Mouse (Mus musculus): ENCODE results near the gene Trim17. TPM values are rescaled to one million over a fixed set of nuclear protein-coding genes. Genes with fewer than 3 reads are reported as not detected.
A peak's percentile ranks its signal among the peaks of the same experiment; 100 is the strongest.

Gene Trim17
- polyA plus RNA-seq, 1 experiment = not detected

DNA sequence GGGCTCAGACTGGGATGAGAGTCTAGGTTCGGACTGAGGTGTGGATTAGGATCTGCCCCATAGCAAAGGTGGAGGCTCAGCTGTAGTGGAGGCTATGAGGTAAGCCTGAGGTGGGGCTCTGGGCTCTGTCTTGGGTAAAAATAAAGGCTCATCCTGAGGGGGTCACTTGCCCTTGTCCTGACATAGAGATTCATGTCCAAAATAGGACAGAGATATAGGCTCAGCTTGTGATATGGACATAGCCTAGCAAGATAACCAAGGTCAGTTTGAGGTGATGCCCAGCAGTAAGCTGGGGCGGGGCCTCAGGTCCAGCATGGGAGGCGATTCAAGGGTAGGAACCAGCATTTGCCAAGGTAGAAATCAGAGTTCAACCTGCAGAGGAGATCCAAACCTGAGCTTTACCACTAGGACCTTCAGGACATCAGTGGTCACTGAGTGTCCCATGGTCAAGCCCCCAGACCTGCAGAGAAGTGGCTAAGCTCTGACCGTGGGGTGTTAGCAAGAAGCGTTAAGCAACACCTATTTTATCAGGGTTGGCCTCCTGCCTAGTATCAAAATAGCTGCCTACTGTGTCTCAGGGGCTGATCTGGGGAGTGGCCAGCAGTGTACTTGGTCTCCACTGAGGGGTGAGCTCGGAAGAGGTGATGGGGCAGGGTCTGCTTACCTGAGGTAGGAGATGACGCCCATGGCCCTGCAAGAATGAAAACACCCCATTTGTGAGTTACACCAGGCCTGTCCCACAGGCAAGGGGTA is 48.0 kb downstream of the Trim17 start:
- Histone ChIP-seq H3K27ac (ENCODE audit: control insufficient read depth, insufficient read depth, low read depth, low read length, poor library complexity) (no peak overlapping the region), H3K4me1 (ENCODE audit: control insufficient read depth, insufficient read depth, low read length) (no peaks in the 10 kb centered on the region), H3K4me3 (replicated peaks; ENCODE audit: control insufficient read depth, low read depth, low read length) (no peak overlapping the region)
- WGBS = 77% methylated on average over 7 of the region's 7 CpGs
- no peak for TF ChIP-seq POLR2A (IDR thresholded peaks at IDR 0.05; ENCODE audit: borderline replicate concordance, control insufficient read depth, low read depth, low read length)

DNA sequence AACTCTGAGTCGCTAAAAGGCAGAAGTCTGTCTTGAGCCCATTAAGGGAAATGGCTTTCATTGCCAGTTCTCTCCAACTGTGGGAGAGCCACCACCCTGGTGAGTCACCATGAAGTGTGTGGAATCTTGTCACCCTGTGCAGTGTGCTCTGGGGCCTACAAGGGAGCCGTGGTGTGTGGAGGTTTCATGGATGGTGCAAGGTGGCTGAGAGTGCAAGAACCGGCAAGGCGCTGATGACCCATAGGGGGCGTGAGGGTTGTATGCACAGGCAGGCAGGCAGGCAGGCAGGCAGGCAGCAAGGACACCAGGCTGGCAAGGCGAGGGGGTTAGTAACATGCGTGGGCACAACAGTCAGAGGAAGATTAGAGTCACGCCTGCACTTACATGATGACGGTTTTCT is 60.6 kb downstream of the Trim17 start:
- H3K27ac ChIP-seq (ENCODE audit: control insufficient read depth, insufficient read depth, low read depth, low read length, poor library complexity) = no peak overlapping the region
- TF ChIP-seq POLR2A (IDR thresholded peaks at IDR 0.05; ENCODE audit: borderline replicate concordance, control insufficient read depth, low read depth, low read length) (no peak), CTCF (IDR thresholded peaks at IDR 0.05; ENCODE audit: control insufficient read depth, insufficient read depth, low read length) (peak; percentile 60)
- H3K4me3 ChIP-seq (replicated peaks; ENCODE audit: control insufficient read depth, low read depth, low read length) = no peak overlapping the region
- H3K4me1 ChIP-seq (ENCODE audit: control insufficient read depth, insufficient read depth, low read length) = no peaks in the 10 kb centered on the region
- WGBS = 36% methylated on average over 9 of the region's 9 CpGs

Other genes starting within 250 kb of the Trim17 start
- gene Olfr318, start 230.7 kb upstream of the Trim17 start, polyA plus RNA-seq (2011; ENCODE audit: insufficient read depth, insufficient read length, low replicate concordance, missing spikeins) = not detected in 2 replicates
- not detected in 2 replicates for gene Olfr317, start 215.5 kb upstream of the Trim17 start, polyA plus RNA-seq (2011; ENCODE audit: insufficient read depth, insufficient read length, low replicate concordance, missing spikeins)
- gene Olfr316, start 202.0 kb upstream of the Trim17 start, polyA plus RNA-seq (2011; ENCODE audit: insufficient read depth, insufficient read length, low replicate concordance, missing spikeins) = not detected in 2 replicates
- not detected in 2 replicates for gene Olfr315, start 181.5 kb upstream of the Trim17 start, polyA plus RNA-seq (2011; ENCODE audit: insufficient read depth, insufficient read length, low replicate concordance, missing spikeins)
- not detected in 2 replicates for gene Olfr314, start 171.7 kb upstream of the Trim17 start, polyA plus RNA-seq (2011; ENCODE audit: insufficient read depth, insufficient read length, low replicate concordance, missing spikeins)
- not detected in 2 replicates for gene Fam183b, start 152.7 kb upstream of the Trim17 start, polyA plus RNA-seq (2011; ENCODE audit: insufficient read depth, insufficient read length, low replicate concordance, missing spikeins)
- not detected in 2 replicates for gene Olfr313, start 139.7 kb upstream of the Trim17 start, polyA plus RNA-seq (2011; ENCODE audit: insufficient read depth, insufficient read length, low replicate concordance, missing spikeins)
- gene Olfr312, start 125.4 kb upstream of the Trim17 start, polyA plus RNA-seq (2011; ENCODE audit: insufficient read depth, insufficient read length, low replicate concordance, missing spikeins) = not detected in 2 replicates
- not detected in 2 replicates for gene Olfr311, start 115.4 kb upstream of the Trim17 start, polyA plus RNA-seq (2011; ENCODE audit: insufficient read depth, insufficient read length, low replicate concordance, missing spikeins)
- gene Gm12258, start 107.5 kb upstream of the Trim17 start, polyA plus RNA-seq (2011; ENCODE audit: insufficient read depth, insufficient read length, low replicate concordance, missing spikeins) = 1.4 and 1.6 TPM in 2 replicates
- gene 2810021J22Rik, start 87.5 kb upstream of the Trim17 start, polyA plus RNA-seq (2011; ENCODE audit: insufficient read depth, insufficient read length, low replicate concordance, missing spikeins) = 1.3 and 5.5 TPM in 2 replicates
- gene Zfp39, start 50.5 kb upstream of the Trim17 start, polyA plus RNA-seq (2011; ENCODE audit: insufficient read depth, insufficient read length, low replicate concordance, missing spikeins) = 8.4 and 10.2 TPM in 2 replicates
- gene Btnl10, start 36.8 kb upstream of the Trim17 start, polyA plus RNA-seq (2011; ENCODE audit: insufficient read depth, insufficient read length, low replicate concordance, missing spikeins) = 65.1 and 93.5 TPM in 2 replicates
- gene Rnf187, start 15.8 kb upstream of the Trim17 start, polyA plus RNA-seq (2011; ENCODE audit: insufficient read depth, insufficient read length, low replicate concordance, missing spikeins) = 108 and 135 TPM in 2 replicates
- gene Hist3h2ba, start 5.8 kb upstream of the Trim17 start, polyA plus RNA-seq (2011; ENCODE audit: insufficient read depth, insufficient read length, low replicate concordance, missing spikeins) = 18.8 and 22.9 TPM in 2 replicates
- gene Hist3h2a, start within 50 bp of the Trim17 start, polyA plus RNA-seq (2011; ENCODE audit: insufficient read depth, insufficient read length, low replicate concordance, missing spikeins) = 22.9 and 25.6 TPM in 2 replicates
- 37.2 and 67.8 TPM in 2 replicates for gene Trim11, start 23.4 kb downstream of the Trim17 start, polyA plus RNA-seq (2011; ENCODE audit: insufficient read depth, insufficient read length, low replicate concordance, missing spikeins)
- gene Obscn, start 181.7 kb downstream of the Trim17 start, polyA plus RNA-seq (2011; ENCODE audit: insufficient read depth, insufficient read length, low replicate concordance, missing spikeins) = 1.3 and 5.0 TPM in 2 replicates
- 15.9 and 19.4 TPM in 2 replicates for gene Iba57, start 209.1 kb downstream of the Trim17 start, polyA plus RNA-seq (2011; ENCODE audit: insufficient read depth, insufficient read length, low replicate concordance, missing spikeins)
- gene Gjc2, start 228.5 kb downstream of the Trim17 start, polyA plus RNA-seq (2011; ENCODE audit: insufficient read depth, insufficient read length, low replicate concordance, missing spikeins) = not detected in 2 replicates
- 40.5 and 53.7 TPM in 2 replicates for gene Guk1, start 237.5 kb downstream of the Trim17 start, polyA plus RNA-seq (2011; ENCODE audit: insufficient read depth, insufficient read length, low replicate concordance, missing spikeins)
- 17.6 and 28.0 TPM in 2 replicates for gene Mrpl55, start 247.8 kb downstream of the Trim17 start, polyA plus RNA-seq (2011; ENCODE audit: insufficient read depth, insufficient read length, low replicate concordance, missing spikeins)

All from bone marrow, adult 2 months (tissue).